Mouse (Mus musculus) hindbrain, embryonic 10.5 days (tissue): ENCODE measurements at regions not wholly inside any gene's neighbourhood (a gene's known extent, or its start where the extent isn't known, plus 50 kb on each side); places are given as distances from the start of the nearest gene placed in this dataset.

Experiments
- DNase-seq: peaks from one replicate; pipeline ENCODE4 v3.0.0-alpha.2; 2017; ENCODE audit warnings: low spot score
- H3K27ac ChIP-seq: fragments of 300-500 bp; sonication (generic); 2 replicates; pipeline ENCODE4 v1.5.1; 2016; ENCODE audit warnings: mild to moderate bottlenecking, moderate library complexity
- H3K27me3 ChIP-seq: fragments of 300-500 bp; sonication (generic); 2 replicates; pipeline ENCODE4 v1.6.1; 2016; ENCODE audit warnings: mild to moderate bottlenecking; ENCODE audit not compliant: poor library complexity, insufficient read depth, severe bottlenecking
- H3K36me3 ChIP-seq: fragments of 300-500 bp; sonication (generic); 2 replicates; pipeline ENCODE4 v1.6.1; 2016; ENCODE audit warnings: mild to moderate bottlenecking, moderate library complexity
- H3K4me1 ChIP-seq: fragments of 300-500 bp; sonication (generic); replicated peaks from 2 replicates; pipeline ENCODE4 v1.6.1; 2016; ENCODE audit warnings: mild to moderate bottlenecking
- H3K4me3 ChIP-seq: fragments of 300-500 bp; sonication (generic); 2 replicates; pipeline ENCODE4 v1.5.1; 2016; ENCODE audit warnings: mild to moderate bottlenecking, moderate library complexity
- H3K9me3 ChIP-seq: fragments of 300-500 bp; sonication (generic); 2 replicates; pipeline ENCODE4 v1.6.1; 2016; ENCODE audit warnings: mild to moderate bottlenecking, moderate library complexity
- WGBS: fragments of 180-500 bp; shearing (Covaris S2); methylation state at CpG from one replicate; pipeline ENCODE4 v1.1.7; 2016; 5-methylcytosine and 5-hydroxymethylcytosine counted together

DNA sequence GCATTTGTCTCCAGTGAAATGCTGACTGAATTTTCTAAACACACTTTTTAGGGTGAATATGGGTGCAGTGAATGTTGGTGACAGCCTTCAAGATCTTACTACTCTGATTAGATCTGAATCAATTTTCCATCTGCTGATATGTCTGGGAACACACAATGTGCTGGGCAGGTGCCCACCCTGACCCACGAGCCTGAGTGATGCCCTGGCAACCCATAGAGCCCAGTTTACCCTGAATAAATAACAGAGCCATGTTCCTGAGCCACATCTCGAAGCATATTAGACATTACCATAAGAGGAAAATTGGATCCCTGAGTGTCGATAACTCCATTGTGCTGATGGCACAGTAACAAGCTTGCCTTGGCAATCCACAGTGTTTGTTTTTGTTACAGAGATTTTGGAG lies 644.9 kb downstream of the Nedd1 start:
- peak overlapping the region; percentile 62; the same call in 1 of the 2 replicates for H3K27ac ChIP-seq
- DNase-seq: no peak
- WGBS: 69% methylated on average over 3 of the region's 3 CpGs

DNA sequence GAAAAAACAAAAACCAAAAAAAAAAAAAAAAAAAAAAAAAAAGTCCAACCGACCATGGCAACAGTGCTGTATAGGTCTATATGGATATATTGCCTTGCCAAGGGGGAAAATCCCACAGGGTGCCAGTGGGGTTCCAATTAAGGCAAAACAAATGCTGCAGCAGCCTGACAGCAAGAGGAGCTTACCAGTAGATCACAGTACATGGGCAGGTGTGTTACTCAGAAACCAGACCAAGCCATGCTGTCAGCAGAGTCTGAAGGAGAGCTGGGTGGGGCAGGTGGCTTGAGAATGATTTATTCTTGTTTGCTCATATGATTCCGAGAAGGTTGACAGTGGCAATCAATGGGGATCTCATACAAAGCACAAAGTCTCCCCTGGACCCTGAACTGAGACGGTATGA lies 645.5 kb downstream of the Nedd1 start:
- Histone ChIP-seq H3K27me3 (no peaks in the 10 kb centered on the region; the same call in 1 of the 2 replicates), H3K27ac (peak overlapping the region; percentile 62), H3K36me3 (peaks cover 1% of the 10 kb centered on the region; the same call in 1 of the 2 replicates), H3K9me3 (no peaks in the 10 kb centered on the region), H3K4me1 (peaks cover 84% of the 10 kb centered on the region), H3K4me3 (no peak overlapping the region)
- DNase-seq: peak; percentile 15
- WGBS: 27% methylated on average over 3 of the region's 3 CpGs

More for the DNA sequence above, 644.9 kb downstream of the Nedd1 start:
- H3K4me3 ChIP-seq: no peak overlapping the region
- H3K27me3 ChIP-seq: peaks cover 4% of the 10 kb centered on the region; the same call in 1 of the 2 replicates
- H3K4me1 ChIP-seq: peaks cover 89% of the 10 kb centered on the region
- no peaks in the 10 kb centered on the region for H3K36me3 ChIP-seq
- no peaks in the 10 kb centered on the region for H3K9me3 ChIP-seq

DNA sequence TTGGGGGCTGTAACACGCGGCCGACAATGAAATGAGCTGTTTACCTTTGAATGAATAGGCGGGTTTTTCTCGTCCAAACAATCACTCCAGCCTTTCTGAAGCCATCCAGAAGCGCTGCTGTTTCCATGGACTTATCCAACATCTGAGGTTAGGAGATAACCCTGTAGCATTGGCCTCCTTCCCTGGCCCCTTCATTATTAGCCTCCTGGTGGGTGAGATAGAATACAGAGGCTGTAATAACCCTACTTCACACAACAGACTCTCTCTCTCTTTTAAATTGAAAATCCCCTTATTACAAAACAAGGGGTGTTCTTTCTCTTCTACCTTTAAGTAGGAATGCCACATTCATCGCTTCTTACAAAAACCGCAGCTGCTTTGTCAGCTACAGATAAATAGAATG lies 646.8 kb downstream of the Nedd1 start:
- no peaks in the 10 kb centered on the region for H3K9me3 ChIP-seq
- peaks cover 72% of the 10 kb centered on the region for H3K4me1 ChIP-seq
- peak overlapping the region; percentile 66 for H3K27ac ChIP-seq
- H3K36me3 ChIP-seq: peaks cover 6% of the 10 kb centered on the region; the same call in 1 of the 2 replicates
- H3K27me3 ChIP-seq: no peaks in the 10 kb centered on the region
- 58% methylated on average over 8 of the region's 8 CpGs for WGBS
- no peak for DNase-seq
- no peak overlapping the region for H3K4me3 ChIP-seq

DNA sequence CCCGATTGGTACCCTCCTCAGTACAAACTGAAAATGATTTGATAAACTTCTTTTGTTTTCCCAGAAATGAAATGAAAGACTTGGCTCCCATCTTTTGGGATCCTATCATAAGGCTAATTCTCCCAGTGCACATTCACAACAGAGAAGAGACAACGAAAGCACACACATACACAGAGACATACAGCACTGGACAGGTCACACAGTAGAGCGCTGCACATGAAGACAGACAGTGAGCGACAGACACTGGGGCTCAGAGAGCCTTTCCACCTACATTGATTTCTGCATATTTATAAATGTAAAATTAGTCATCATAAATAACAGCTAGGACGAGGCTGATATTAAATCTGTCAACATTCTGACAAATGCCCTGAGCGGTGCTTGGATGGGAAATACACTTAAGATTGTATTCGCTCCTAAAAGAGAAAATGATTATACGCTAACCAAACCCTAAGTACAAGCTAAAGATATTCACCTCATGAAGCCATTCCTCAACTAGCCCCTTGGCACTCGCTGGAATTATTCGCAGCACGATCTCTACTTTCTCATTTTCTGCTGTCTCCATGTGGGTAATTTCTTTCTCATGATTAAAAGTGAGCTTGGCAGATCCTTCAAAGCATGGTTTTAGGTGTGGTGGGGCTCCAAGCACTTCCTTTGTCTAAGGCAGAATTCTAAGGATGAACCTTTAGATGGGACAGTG lies 647.4 kb downstream of the Nedd1 start:
- peaks cover 6% of the 10 kb centered on the region; the same call in 1 of the 2 replicates for H3K36me3 ChIP-seq
- peaks cover 65% of the 10 kb centered on the region for H3K4me1 ChIP-seq
- DNase-seq: no peak
- WGBS: 84% methylated on average over 11 of the region's 11 CpGs
- H3K27ac ChIP-seq: peak overlapping the region; percentile 66
- no peak overlapping the region for H3K4me3 ChIP-seq
- no peaks in the 10 kb centered on the region for H3K9me3 ChIP-seq
- H3K27me3 ChIP-seq: no peaks in the 10 kb centered on the region

DNA sequence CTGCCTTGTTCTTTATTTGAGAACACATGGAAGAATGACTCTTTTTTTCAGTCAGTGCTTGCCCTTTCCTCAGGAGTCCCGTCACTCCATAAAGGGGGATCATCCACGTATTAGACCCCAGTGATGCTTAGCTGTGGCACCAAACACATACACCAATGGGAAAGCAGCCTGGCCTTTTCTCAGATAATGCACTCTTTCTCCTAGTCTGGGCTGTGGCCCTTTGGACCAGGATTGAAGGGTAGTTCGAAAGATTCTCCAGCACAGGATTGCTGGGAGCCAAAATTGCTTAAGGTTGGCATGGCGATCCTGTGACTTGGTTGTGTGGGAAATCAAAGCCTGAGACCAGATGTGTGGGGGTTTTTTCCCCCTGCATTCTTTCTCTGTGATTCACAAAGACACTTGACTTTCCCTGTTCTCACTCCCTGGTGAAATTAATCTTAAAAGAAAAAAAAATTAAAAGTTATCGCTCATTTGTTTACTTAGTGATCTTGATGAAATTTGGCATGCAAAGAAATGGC lies 648.3 kb downstream of the Nedd1 start:
- no peaks in the 10 kb centered on the region for H3K9me3 ChIP-seq
- WGBS: 30% methylated on average over 5 of the region's 5 CpGs
- H3K36me3 ChIP-seq: peaks cover 6% of the 10 kb centered on the region; the same call in 1 of the 2 replicates
- peak; percentile 35 for DNase-seq
- peak overlapping the region; percentile 66 for H3K27ac ChIP-seq
- no peak overlapping the region for H3K4me3 ChIP-seq
- peaks cover 56% of the 10 kb centered on the region for H3K4me1 ChIP-seq
- H3K27me3 ChIP-seq: no peaks in the 10 kb centered on the region

DNA sequence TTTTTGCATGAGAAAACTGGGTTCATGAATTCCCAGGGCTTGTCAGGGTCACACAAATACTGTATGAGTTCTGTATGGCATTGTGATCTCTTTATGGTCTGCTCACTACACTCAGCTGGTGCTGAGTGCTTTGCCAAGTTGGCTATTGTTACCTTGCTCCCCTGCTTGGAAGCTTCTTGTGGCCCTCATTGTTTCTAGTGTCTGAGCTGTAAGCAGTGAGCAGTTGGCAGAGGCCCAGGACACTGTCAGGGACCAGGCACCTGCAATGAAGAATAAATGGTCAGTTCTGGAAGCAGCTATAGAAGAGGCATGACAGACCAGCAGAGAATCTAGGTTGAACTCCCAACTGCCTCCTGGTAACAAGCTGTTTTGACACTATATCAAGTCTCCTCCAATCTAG lies 677.4 kb downstream of the Nedd1 start:
- Histone ChIP-seq H3K36me3 (no peaks in the 10 kb centered on the region), H3K27ac (no peak overlapping the region), H3K4me3 (no peak overlapping the region), H3K9me3 (no peaks in the 10 kb centered on the region), H3K27me3 (no peaks in the 10 kb centered on the region), H3K4me1 (0 out of 2 replicates have a peak, but pooled peaks cover 3% of the 10 kb centered on the region)
- no peak for DNase-seq

DNA sequence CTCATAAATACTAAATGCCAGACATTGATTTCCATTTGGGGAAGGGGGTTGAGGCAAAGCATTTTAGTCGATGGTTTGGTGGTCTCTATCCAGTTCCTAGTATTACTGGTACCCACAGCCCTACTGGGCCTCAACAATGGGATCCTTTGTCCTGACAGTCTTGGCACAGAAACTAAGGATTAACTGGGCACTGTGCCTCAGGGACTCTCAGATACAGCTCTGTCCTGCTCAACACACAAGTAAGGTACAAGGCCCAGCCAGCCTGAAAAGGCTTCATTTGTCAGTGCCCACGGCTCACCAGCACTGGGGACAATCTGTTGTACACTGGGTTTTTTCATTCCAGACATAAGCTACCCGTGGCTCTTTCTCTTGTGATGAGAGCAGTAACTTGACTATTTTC lies 686.0 kb downstream of the Nedd1 start:
- Histone ChIP-seq H3K4me1 (no peaks in the 10 kb centered on the region), H3K9me3 (no peaks in the 10 kb centered on the region), H3K27me3 (no peaks in the 10 kb centered on the region), H3K27ac (no peak overlapping the region), H3K36me3 (no peaks in the 10 kb centered on the region), H3K4me3 (no peak overlapping the region)
- DNase-seq: no peak
- WGBS: 64% methylated on average over 3 of the region's 3 CpGs

DNA sequence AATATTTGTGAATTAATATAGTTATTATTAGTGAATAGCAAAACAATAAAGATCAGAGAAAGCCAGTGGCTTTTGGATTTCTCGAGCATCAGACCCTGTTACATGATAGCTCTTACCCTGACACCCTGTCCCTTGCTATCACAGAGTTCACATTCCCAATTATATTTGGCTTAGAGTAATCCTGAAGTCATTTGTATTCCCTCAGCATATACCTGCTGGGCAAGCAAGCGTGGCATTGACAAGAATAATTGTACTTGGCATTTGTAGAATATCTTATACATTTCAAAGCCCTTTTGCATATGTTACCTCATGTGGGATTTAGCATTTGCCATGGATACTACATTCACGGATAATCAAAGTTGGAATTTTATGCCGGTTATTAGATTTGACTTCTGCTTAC lies 692.0 kb downstream of the Nedd1 start:
- Histone ChIP-seq H3K27ac (no peak overlapping the region), H3K36me3 (no peaks in the 10 kb centered on the region), H3K4me3 (no peak overlapping the region), H3K27me3 (no peaks in the 10 kb centered on the region), H3K9me3 (no peaks in the 10 kb centered on the region), H3K4me1 (no peaks in the 10 kb centered on the region)
- 84% methylated on average over 4 of the region's 4 CpGs for WGBS
- DNase-seq: no peak

DNA sequence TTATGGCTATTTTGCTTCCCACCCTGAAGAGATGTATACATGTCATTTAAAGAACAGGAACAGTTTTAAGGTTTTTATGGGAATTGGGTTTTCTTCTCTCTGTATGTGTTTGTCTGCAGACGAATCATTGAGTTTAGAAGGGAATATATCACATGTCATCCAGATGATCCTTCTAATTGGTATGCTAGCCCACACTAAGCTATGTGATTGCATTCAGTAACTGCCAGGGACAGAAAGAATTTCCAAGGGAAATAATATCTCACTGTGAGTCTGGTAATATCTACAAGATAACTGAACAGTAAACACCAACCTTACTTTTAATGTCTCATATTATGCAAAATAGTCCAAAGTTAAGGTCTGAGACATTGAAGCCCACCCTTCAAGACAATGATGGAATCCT lies 698.0 kb downstream of the Nedd1 start:
- 84% methylated on average over 1 of the region's 1 CpGs for whole genome bisulfite sequencing

DNA sequence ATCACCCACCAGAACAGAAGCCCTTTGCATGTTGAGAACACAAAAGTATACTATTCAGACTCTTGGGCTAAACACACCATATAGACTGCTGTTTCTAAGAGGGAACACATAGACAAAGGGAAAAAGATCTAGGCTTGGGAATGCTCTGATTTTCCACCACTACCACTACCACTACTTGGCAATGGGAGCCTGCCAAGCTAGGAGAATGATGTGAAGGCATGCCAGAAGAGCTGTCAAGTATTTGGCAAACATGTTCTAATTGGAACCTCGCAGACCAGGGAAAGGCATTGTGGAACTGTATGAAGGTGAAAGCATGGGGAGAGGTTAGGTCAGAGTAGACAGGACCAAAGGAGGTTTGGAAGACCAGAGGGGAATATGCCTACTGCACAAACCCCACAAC lies 701.2 kb downstream of the Nedd1 start:
- Histone ChIP-seq H3K4me1 (no peaks in the 10 kb centered on the region), H3K4me3 (no peak overlapping the region), H3K9me3 (no peaks in the 10 kb centered on the region), H3K27ac (no peak overlapping the region), H3K27me3 (no peaks in the 10 kb centered on the region), H3K36me3 (no peaks in the 10 kb centered on the region)
- DNase-seq: no peak
- 80% methylated on average over 1 of the region's 1 CpGs for WGBS

More for the DNA sequence above, 698.0 kb downstream of the Nedd1 start:
- no peaks in the 10 kb centered on the region for H3K4me1 ChIP-seq
- no peaks in the 10 kb centered on the region for H3K9me3 ChIP-seq
- H3K36me3 ChIP-seq: no peaks in the 10 kb centered on the region
- H3K4me3 ChIP-seq: no peak overlapping the region
- no peaks in the 10 kb centered on the region for H3K27me3 ChIP-seq
- no peak overlapping the region for H3K27ac ChIP-seq
- no peak for DNase-seq

DNA sequence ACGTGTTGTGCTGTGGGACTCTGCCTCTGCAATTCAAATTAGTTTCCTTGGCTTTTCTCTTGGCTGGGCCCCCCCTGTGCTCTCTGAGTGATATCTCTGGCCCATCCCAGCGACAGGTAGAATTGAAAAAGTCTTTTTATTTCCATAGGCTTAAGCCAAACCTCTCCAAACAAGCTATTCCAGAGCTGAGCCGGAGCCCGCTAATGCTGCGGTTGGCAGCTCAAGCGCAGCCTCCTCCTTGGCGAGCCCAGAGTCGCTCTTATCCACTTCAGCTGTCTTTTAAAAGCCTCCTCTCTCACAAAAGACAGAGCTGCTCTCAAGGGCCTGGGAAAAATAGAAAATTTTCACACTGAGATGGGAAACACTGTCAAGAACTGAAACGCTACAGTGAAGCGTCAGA lies 712.7 kb downstream of the Nedd1 start:
- no peak overlapping the region for H3K4me3 ChIP-seq
- H3K27me3 ChIP-seq: no peaks in the 10 kb centered on the region
- H3K4me1 ChIP-seq: peaks cover 32% of the 10 kb centered on the region
- peak overlapping the region; percentile 64 for H3K27ac ChIP-seq
- no peaks in the 10 kb centered on the region for H3K36me3 ChIP-seq
- DNase-seq: peak; percentile 27
- 33% methylated on average over 10 of the region's 10 CpGs for WGBS
- no peaks in the 10 kb centered on the region for H3K9me3 ChIP-seq

DNA sequence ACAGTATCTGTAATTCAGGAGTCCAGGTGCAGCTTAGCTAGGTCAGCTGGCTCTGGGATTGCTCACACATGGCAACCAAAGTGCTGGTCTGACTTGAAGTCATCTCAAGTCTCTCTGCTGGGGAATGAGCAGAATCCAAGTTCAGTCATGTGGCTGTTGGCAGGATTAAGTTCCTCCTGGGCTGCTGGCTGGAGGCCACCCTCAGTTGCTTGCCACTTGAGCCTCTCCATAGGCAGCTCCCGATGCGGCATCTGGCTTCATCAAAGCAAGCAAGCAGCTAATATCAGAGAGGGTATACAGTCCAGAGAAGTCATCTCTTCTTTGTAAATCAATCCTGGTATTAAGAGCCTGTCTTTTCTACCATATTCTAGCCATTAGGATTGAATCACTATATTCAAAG lies 714.3 kb downstream of the Nedd1 start:
- H3K36me3 ChIP-seq: no peaks in the 10 kb centered on the region
- no peak for DNase-seq
- WGBS: 87% methylated on average over 2 of the region's 2 CpGs
- H3K9me3 ChIP-seq: no peaks in the 10 kb centered on the region
- no peak overlapping the region for H3K27ac ChIP-seq
- H3K4me3 ChIP-seq: no peak overlapping the region
- H3K4me1 ChIP-seq: peaks cover 32% of the 10 kb centered on the region
- no peaks in the 10 kb centered on the region for H3K27me3 ChIP-seq

DNA sequence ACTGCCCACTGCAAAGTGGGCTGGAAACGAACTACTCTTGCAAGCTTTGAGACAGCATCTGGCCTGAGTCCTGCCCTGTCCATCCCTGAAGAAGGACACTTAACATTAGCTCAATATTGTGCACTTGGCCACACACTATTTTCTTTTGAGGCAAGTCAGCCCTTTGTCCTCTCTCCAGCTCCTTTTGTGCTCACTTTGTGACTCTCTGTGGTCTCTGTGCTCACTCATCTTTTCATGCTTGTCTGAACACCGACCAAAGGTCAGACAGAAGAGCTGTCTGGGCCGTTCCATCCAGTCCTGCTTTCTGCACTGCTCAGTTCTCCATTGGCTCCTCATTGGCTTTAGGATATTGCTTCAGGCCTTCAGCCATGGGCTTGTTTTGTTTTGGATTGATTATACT lies 715.8 kb downstream of the Nedd1 start:
- H3K36me3 ChIP-seq: no peaks in the 10 kb centered on the region
- H3K27ac ChIP-seq: peak overlapping the region; percentile 72

More for the DNA sequence above, 715.8 kb downstream of the Nedd1 start:
- peak; percentile 65 for DNase-seq
- Histone ChIP-seq H3K4me3 (no peak overlapping the region), H3K9me3 (no peaks in the 10 kb centered on the region), H3K4me1 (peaks cover 32% of the 10 kb centered on the region), H3K27me3 (no peaks in the 10 kb centered on the region)
- WGBS: 25% methylated on average over 3 of the region's 3 CpGs
